Mouse (Mus musculus) liver, embryonic 14 days (tissue): ENCODE data around the gene Frrs1l. TPM values are rescaled to one million over a fixed set of nuclear protein-coding genes. Genes with fewer than 3 reads are reported as not detected.

ENCODE experiments used
- polyA plus RNA-seq: library from polyadenylated mRNA; depleted of rRNA; stranded (reverse); fragments of >200 nt; gene quantifications from 2 replicates; pipeline ENCODE4 v1.2.3, GENCODE M21; 2012; rRNA removed

Frrs1l gene
- 0.01 TPM in 2 replicates for polyA plus RNA-seq

GRCm38 (mm10) chr4:56990215-56990584 lies at the start of gene Frrs1l:
Gene Frrs1l (minus strand): TSS chr4:56990391.

GRCm38 (mm10) chr4:56946641-56947640 lies 43.2 kb downstream of the Frrs1l start, which contains the start of gene Tmem245:
Gene Tmem245 (minus strand): TSS chr4:56947437.

Other genes with a start within 250 kb of the Frrs1l start
- gene Actl7b, start 248.9 kb downstream of the Frrs1l start, polyA plus RNA-seq: not detected in 2 replicates
- not detected in 2 replicates for gene Actl7a, start 247.0 kb downstream of the Frrs1l start, polyA plus RNA-seq
- 12.5 and 13.2 TPM in 2 replicates for gene Elp1, start 188.1 kb downstream of the Frrs1l start, polyA plus RNA-seq
- 2.2 and 3.1 TPM in 2 replicates for gene Fam206a, start 188.0 kb downstream of the Frrs1l start, polyA plus RNA-seq
- gene Ctnnal1, start 125.2 kb downstream of the Frrs1l start, polyA plus RNA-seq: 4.6 and 5.5 TPM in 2 replicates
- gene Tmem245, start 43.0 kb downstream of the Frrs1l start, polyA plus RNA-seq: 2.1 and 2.3 TPM in 2 replicates
- gene Epb41l4b, start 153.0 kb upstream of the Frrs1l start, polyA plus RNA-seq: 2.4 and 2.8 TPM in 2 replicates